Mouse (Mus musculus) neural tube, embryonic 11.5 days (tissue): ENCODE measurements around the gene Thtpa. TPM values are rescaled to one million over a fixed set of nuclear protein-coding genes. Genes with fewer than 3 reads are reported as not detected.

Experiments used
- ATAC-seq: fragments of 200-750 bp; cut with Nextera tagmentation; 2 replicates; pipeline ENCODE4 v1.8.0; 2017; ENCODE audit warnings: moderate number of reproducible peaks, mild to moderate bottlenecking, moderate TSS enrichment, moderate library complexity; ENCODE audit not compliant: insufficient read depth, low FRiP score, low TSS enrichment
- DNase-seq: peaks from one replicate; pipeline ENCODE4 v3.0.0-alpha.2; 2015; ENCODE audit warnings: low spot score
- H3K27ac ChIP-seq: fragments of 300-500 bp; sonication (generic); 2 replicates; pipeline ENCODE4 v1.5.1; 2014; ENCODE audit warnings: low read depth, mild to moderate bottlenecking, low read length
- H3K27me3 ChIP-seq: fragments of 300-500 bp; sonication (generic); 2 replicates; pipeline ENCODE4 v1.6.1; 2014; ENCODE audit warnings: mild to moderate bottlenecking, low read length, mixed read lengths; ENCODE audit not compliant: control insufficient read depth, insufficient read depth
- H3K36me3 ChIP-seq: fragments of 300-500 bp; sonication (generic); 2 replicates; pipeline ENCODE4 v1.6.1; 2014; ENCODE audit warnings: mild to moderate bottlenecking, low read length, moderate library complexity, mixed read lengths; ENCODE audit not compliant: control insufficient read depth, insufficient read depth
- H3K4me1 ChIP-seq: fragments of 300-500 bp; sonication (generic); 2 replicates; pipeline ENCODE4 v1.6.1; 2014; ENCODE audit warnings: low read length, mixed read lengths; ENCODE audit not compliant: control insufficient read depth, insufficient read depth
- H3K4me2 ChIP-seq: fragments of 300-500 bp; sonication (generic); 2 replicates; pipeline ENCODE4 v1.6.1; 2014; ENCODE audit warnings: low read depth, mild to moderate bottlenecking, moderate library complexity
- H3K4me3 ChIP-seq: fragments of 300-500 bp; sonication (generic); 2 replicates; pipeline ENCODE4 v1.5.1; 2014; ENCODE audit warnings: low read depth, low read length
- H3K9ac ChIP-seq: fragments of 300-500 bp; sonication (generic); 2 replicates; pipeline ENCODE4 v1.6.1; 2014; ENCODE audit warnings: mild to moderate bottlenecking, low read length
- H3K9me3 ChIP-seq: fragments of 300-500 bp; sonication (generic); 2 replicates; pipeline ENCODE4 v1.6.1; 2016; ENCODE audit warnings: low read length; ENCODE audit not compliant: control insufficient read depth
- WGBS: fragments of 180-500 bp; shearing (Covaris S2); extraction: QIAGEN DNeasy Blood & Tissue Kit; methylation state at CpG from one replicate; pipeline ENCODE4 v1.1.7; 2014; 5-methylcytosine and 5-hydroxymethylcytosine counted together
- polyA plus RNA-seq: library from polyadenylated mRNA; unstranded; fragments of >200 nt; fragmentation: Nextera tagmentation; extraction: Ambion mirVana; gene quantifications from 2 replicates; pipeline ENCODE4 v1.2.1, GENCODE M21; 2014

Thtpa gene
- polyA plus RNA-seq, 1 experiment from 2014 or later = 23.7 TPM

- peak overlapping the region; percentile 46 for H3K4me3 ChIP-seq
- H3K4me2 ChIP-seq = peak overlapping the region; percentile 85
- peaks cover 48% of the 10 kb centered on the region for H3K27me3 ChIP-seq
- no peak overlapping the region for H3K9ac ChIP-seq
- H3K36me3 ChIP-seq = no peaks in the 10 kb centered on the region
- 11% methylated on average over 26 of the region's 26 CpGs for WGBS
- ATAC-seq = no peak
- DNase-seq = peak; percentile 24
- peaks cover 17% of the 10 kb centered on the region for H3K4me1 ChIP-seq
- H3K9me3 ChIP-seq = no peaks in the 10 kb centered on the region
- no peak overlapping the region for H3K27ac ChIP-seq
These were observed 19.5 kb downstream of the Thtpa start for GRCm38 (mm10) chr14:55113975-55114645.

GRCm38 (mm10) chr14:55114759-55115701 lies 20.4 kb downstream of the Thtpa start:
- Histone ChIP-seq H3K27me3 (peaks cover 45% of the 10 kb centered on the region), H3K4me3 (peak overlapping the region; percentile 46), H3K4me1 (peaks cover 12% of the 10 kb centered on the region), H3K36me3 (no peaks in the 10 kb centered on the region), H3K9ac (peak overlapping the region; percentile 59), H3K9me3 (no peaks in the 10 kb centered on the region), H3K27ac (no peak overlapping the region), H3K4me2 (peak overlapping the region; percentile 85)
- under 1% methylated on average over 75 of the region's 78 CpGs for WGBS
- peak; percentile 68 for DNase-seq
- peak; percentile 58 for ATAC-seq

- WGBS = 1% methylated on average over 8 of the region's 8 CpGs
These were observed 21.3 kb downstream of the Thtpa start for GRCm38 (mm10) chr14:55115846-55116245.

GRCm38 (mm10) chr14:55116425-55117200 lies 22.0 kb downstream of the Thtpa start, which contains the start of gene Jph4:
Gene Jph4 (minus strand): TSS chr14:55116935.
- ATAC-seq (no peak), DNase-seq (peak; percentile 26)
- Histone ChIP-seq H3K4me2 (peak within 1 kb of the TSS; percentile 85), H3K9ac (peak within 1 kb of the TSS; percentile 59), H3K4me3 (peak within 1 kb of the TSS; percentile 46), H3K9me3 (no peaks in the 10 kb centered on the region), H3K36me3 (no peaks in the 10 kb centered on the region), H3K27me3 (peaks cover 43% of the 10 kb centered on the region), H3K4me1 (peaks cover 12% of the 10 kb centered on the region), H3K27ac (peak within 1 kb of the TSS; percentile 34; the same call in 1 of the 2 replicates)
- WGBS = 3% methylated on average over 21 of the region's 21 CpGs

More at GRCm38 (mm10) chr14:55115846-55116245, 21.3 kb downstream of the Thtpa start:
- DNase-seq (peak; percentile 29), ATAC-seq (peak; percentile 10; the same call in 1 of the 2 replicates)
- H3K9ac ChIP-seq = peak overlapping the region; percentile 59
- H3K9me3 ChIP-seq = no peaks in the 10 kb centered on the region
- peak overlapping the region; percentile 85 for H3K4me2 ChIP-seq
- peaks cover 44% of the 10 kb centered on the region for H3K27me3 ChIP-seq
- no peaks in the 10 kb centered on the region for H3K36me3 ChIP-seq
- peak overlapping the region; percentile 46 for H3K4me3 ChIP-seq
- peak overlapping the region; percentile 34; the same call in 1 of the 2 replicates for H3K27ac ChIP-seq
- H3K4me1 ChIP-seq = peaks cover 12% of the 10 kb centered on the region

- 85% methylated on average over 4 of the region's 4 CpGs for WGBS
- no peak overlapping the region for H3K4me3 ChIP-seq
- H3K4me2 ChIP-seq = no peak overlapping the region
- no peak for ATAC-seq
- no peaks in the 10 kb centered on the region for H3K9me3 ChIP-seq
- peaks cover 28% of the 10 kb centered on the region for H3K27me3 ChIP-seq
- H3K36me3 ChIP-seq = no peaks in the 10 kb centered on the region
- H3K4me1 ChIP-seq = peaks cover 12% of the 10 kb centered on the region
- H3K9ac ChIP-seq = no peak overlapping the region
- no peak for DNase-seq
- H3K27ac ChIP-seq = no peak overlapping the region
These were observed 24.3 kb downstream of the Thtpa start for GRCm38 (mm10) chr14:55118852-55119251.

GRCm38 (mm10) chr14:55119421-55120134 lies 25.0 kb downstream of the Thtpa start:
- H3K27ac ChIP-seq = no peak overlapping the region
- no peak overlapping the region for H3K4me3 ChIP-seq
- no peaks in the 10 kb centered on the region for H3K9me3 ChIP-seq
- H3K4me2 ChIP-seq = no peak overlapping the region
- peaks cover 21% of the 10 kb centered on the region for H3K27me3 ChIP-seq
- no peak for DNase-seq
- peaks cover 8% of the 10 kb centered on the region for H3K4me1 ChIP-seq
- H3K36me3 ChIP-seq = no peaks in the 10 kb centered on the region
- no peak for ATAC-seq
- H3K9ac ChIP-seq = no peak overlapping the region
- WGBS = 70% methylated on average over 4 of the region's 4 CpGs

- Histone ChIP-seq H3K36me3 (no peaks in the 10 kb centered on the region), H3K4me3 (no peak overlapping the region), H3K4me2 (no peak overlapping the region), H3K9ac (no peak overlapping the region), H3K27ac (no peak overlapping the region), H3K27me3 (peaks cover 2% of the 10 kb centered on the region; the same call in 1 of the 2 replicates), H3K4me1 (no peaks in the 10 kb centered on the region), H3K9me3 (no peaks in the 10 kb centered on the region)
- ATAC-seq = no peak; the same call in 1 of the 2 replicates
- peak; percentile 81 for DNase-seq
- WGBS = 10% methylated on average over 5 of the region's 5 CpGs
These were observed 27.4 kb downstream of the Thtpa start for GRCm38 (mm10) chr14:55121947-55122346.

GRCm38 (mm10) chr14:55122359-55122758 lies 27.8 kb downstream of the Thtpa start:
- no peak for ATAC-seq
- WGBS = 66% methylated on average over 8 of the region's 8 CpGs
- H3K4me2 ChIP-seq = no peak overlapping the region

More at GRCm38 (mm10) chr14:55122359-55122758, 27.8 kb downstream of the Thtpa start:
- DNase-seq = no peak
- Histone ChIP-seq H3K9ac (no peak overlapping the region), H3K36me3 (no peaks in the 10 kb centered on the region), H3K27me3 (no peaks in the 10 kb centered on the region), H3K27ac (no peak overlapping the region), H3K9me3 (no peaks in the 10 kb centered on the region), H3K4me3 (no peak overlapping the region), H3K4me1 (no peaks in the 10 kb centered on the region)
